Mouse (Mus musculus): ENCODE data around the gene Plcb4.

DNA sequence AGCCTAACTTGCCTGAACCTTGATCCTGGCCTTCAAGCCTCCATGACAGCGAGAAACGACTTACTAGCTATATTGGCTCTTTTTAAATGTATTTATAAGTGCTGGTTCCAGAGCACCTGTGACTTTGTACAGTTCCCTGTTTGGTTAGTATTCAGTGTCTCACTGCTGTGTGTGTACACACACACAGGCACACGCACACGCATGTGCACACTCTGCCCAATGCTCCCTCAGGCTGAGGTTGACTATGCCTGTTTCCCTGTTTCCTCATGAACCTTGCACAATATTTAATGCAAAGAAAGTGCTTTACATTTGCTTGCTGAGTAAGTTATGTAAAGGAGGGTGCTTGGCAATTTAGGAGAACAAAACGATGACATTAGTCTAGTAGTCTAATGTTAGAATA is 16.5 kb downstream of the Plcb4 start:
- no peak for TF ChIP-seq CTCF (IDR thresholded peaks at IDR 0.05; ENCODE audit: low read depth)
- no peak for TF ChIP-seq EP300 (optimal IDR thresholded peaks at IDR 0.05)
